Mouse (Mus musculus): ENCODE results near the gene Rnf126.
A peak's percentile ranks its signal among the peaks of the same experiment; 100 is the strongest.
"Not testable (repeated sequence)": the region's sequence is repeated elsewhere in the genome, so short reads cannot be mapped to it uniquely, and the experiment has no call there.

Gene Rnf126

GRCm38 (mm10) chr10:79765228-79765745 lies 1.5 kb downstream of the Rnf126 start:
- DNase-seq = peak; percentile 71

- DNase-seq = peak; percentile 64
Observed at GRCm38 (mm10) chr10:79764234-79764633, 2.5 kb downstream of the Rnf126 start.

GRCm38 (mm10) chr10:79762875-79763274 lies 3.9 kb downstream of the Rnf126 start:
- no peak for DNase-seq

- DNase-seq = peak; percentile 40
Observed at GRCm38 (mm10) chr10:79760603-79761143, 6.1 kb downstream of the Rnf126 start.

- not testable (repeated sequence) for DNase-seq
Observed at GRCm38 (mm10) chr10:79759675-79760074, 7.1 kb downstream of the Rnf126 start.

- peak; percentile 46 for DNase-seq
Observed at GRCm38 (mm10) chr10:79756660-79757059, 10.1 kb downstream of the Rnf126 start.

- peak; percentile 65 for DNase-seq
Observed at GRCm38 (mm10) chr10:79755854-79756253, 10.9 kb downstream of the Rnf126 start.

GRCm38 (mm10) chr10:79754856-79755516 lies 11.8 kb downstream of the Rnf126 start, which contains the start of gene Fgf22:
TSS of gene Fgf22 (plus strand) at chr10:79755076.
- peak; percentile 89 for DNase-seq

GRCm38 (mm10) chr10:79748496-79748895 lies 18.3 kb downstream of the Rnf126 start:
- no peak for DNase-seq

GRCm38 (mm10) chr10:79746774-79747151 lies 20.0 kb downstream of the Rnf126 start:
- no peak for DNase-seq

GRCm38 (mm10) chr10:79745898-79746773 lies 20.6 kb downstream of the Rnf126 start, which contains the start of gene Polrmt:
TSS of gene Polrmt (minus strand) at chr10:79746581.
- DNase-seq = peak; percentile 98

GRCm38 (mm10) chr10:79745411-79745810 lies 21.3 kb downstream of the Rnf126 start:
- no peak for DNase-seq

GRCm38 (mm10) chr10:79743650-79744365 lies 22.9 kb downstream of the Rnf126 start:
- peak; percentile 80 for DNase-seq

- peak; percentile 68 for DNase-seq
Observed at GRCm38 (mm10) chr10:79743161-79743560, 23.6 kb downstream of the Rnf126 start.

- no peak for DNase-seq
Observed at GRCm38 (mm10) chr10:79740863-79741262, 25.9 kb downstream of the Rnf126 start.

GRCm38 (mm10) chr10:79739234-79739633 lies 27.5 kb downstream of the Rnf126 start:
- no peak for DNase-seq

- no peak for DNase-seq
Observed at GRCm38 (mm10) chr10:79738259-79738658, 28.5 kb downstream of the Rnf126 start.

GRCm38 (mm10) chr10:79736706-79737105 lies 30.0 kb downstream of the Rnf126 start:
- no peak for DNase-seq

GRCm38 (mm10) chr10:79735361-79735760 lies 31.4 kb downstream of the Rnf126 start:
- DNase-seq = no peak

- DNase-seq = no peak
Observed at GRCm38 (mm10) chr10:79733847-79734246, 32.9 kb downstream of the Rnf126 start.

- no peak for DNase-seq
Observed at GRCm38 (mm10) chr10:79732500-79732899, 34.3 kb downstream of the Rnf126 start.

GRCm38 (mm10) chr10:79729357-79729965 lies 37.3 kb downstream of the Rnf126 start:
- DNase-seq = peak; percentile 71
